Mouse (Mus musculus) lung, postnatal 0 days (tissue): ENCODE data around the gene Gm16440. TPM values are rescaled to one million over a fixed set of nuclear protein-coding genes. Genes with fewer than 3 reads are reported as not detected.
"Not testable (repeated sequence)": the region's sequence is repeated elsewhere in the genome, so short reads cannot be mapped to it uniquely, and the experiment has no call there.

Experiments used
- ATAC-seq: fragments of 200-750 bp; cut with Nextera tagmentation; 2 replicates; pipeline ENCODE4 v1.8.0; 2017; ENCODE audit warnings: moderate library complexity
- DNase-seq: peaks from one replicate; pipeline ENCODE4 v3.0.0-alpha.2; 2016; ENCODE audit warnings: low spot score
- H3K27ac ChIP-seq: fragments of 300-500 bp; sonication (generic); 2 replicates; pipeline ENCODE4 v1.5.1; 2014; ENCODE audit warnings: antibody characterized with exemption, mild to moderate bottlenecking, low read length, mixed read lengths
- H3K27me3 ChIP-seq: fragments of 300-500 bp; sonication (generic); replicated peaks from 2 replicates; pipeline ENCODE4 v1.6.1; 2014; ENCODE audit warnings: low read length, mixed read lengths; ENCODE audit not compliant: insufficient read depth
- H3K36me3 ChIP-seq: fragments of 300-500 bp; sonication (generic); 2 replicates; pipeline ENCODE4 v1.6.1; 2014; ENCODE audit warnings: low read length, mixed read lengths; ENCODE audit not compliant: insufficient read depth
- H3K4me1 ChIP-seq: fragments of 300-500 bp; sonication (generic); 2 replicates; pipeline ENCODE4 v1.6.1; 2014; ENCODE audit warnings: antibody characterized with exemption, low read depth, low read length, mixed read lengths; ENCODE audit not compliant: insufficient read depth
- H3K4me2 ChIP-seq: fragments of 300-500 bp; sonication (generic); replicated peaks from 2 replicates; pipeline ENCODE4 v1.6.1; 2014; ENCODE audit warnings: low read depth, mild to moderate bottlenecking, low read length, moderate library complexity, mixed read lengths
- H3K4me3 ChIP-seq: fragments of 300-500 bp; sonication (generic); 2 replicates; pipeline ENCODE4 v1.5.1; 2014; ENCODE audit warnings: low read depth, low read length
- H3K9ac ChIP-seq: fragments of 300-500 bp; sonication (generic); replicated peaks from 2 replicates; pipeline ENCODE4 v1.6.1; 2014; ENCODE audit warnings: low read depth, mild to moderate bottlenecking
- H3K9me3 ChIP-seq: fragments of 300-500 bp; sonication (generic); 2 replicates; pipeline ENCODE4 v1.6.1; 2016; ENCODE audit warnings: low read length, mixed read lengths
- WGBS: fragments of 180-500 bp; shearing (Covaris S2); extraction: QIAGEN DNeasy Blood & Tissue Kit; methylation state at CpG from one replicate; pipeline ENCODE4 v1.1.7; 2014; 5-methylcytosine and 5-hydroxymethylcytosine counted together
- polyA plus RNA-seq: library from polyadenylated mRNA; unstranded; fragments of >200 nt; fragmentation: Nextera tagmentation; extraction: Ambion mirVana; gene quantifications from 2 replicates; pipeline ENCODE4 v1.2.1, GENCODE M21; 2015

Gene Gm16440
- not detected in 2 replicates for polyA plus RNA-seq

DNA sequence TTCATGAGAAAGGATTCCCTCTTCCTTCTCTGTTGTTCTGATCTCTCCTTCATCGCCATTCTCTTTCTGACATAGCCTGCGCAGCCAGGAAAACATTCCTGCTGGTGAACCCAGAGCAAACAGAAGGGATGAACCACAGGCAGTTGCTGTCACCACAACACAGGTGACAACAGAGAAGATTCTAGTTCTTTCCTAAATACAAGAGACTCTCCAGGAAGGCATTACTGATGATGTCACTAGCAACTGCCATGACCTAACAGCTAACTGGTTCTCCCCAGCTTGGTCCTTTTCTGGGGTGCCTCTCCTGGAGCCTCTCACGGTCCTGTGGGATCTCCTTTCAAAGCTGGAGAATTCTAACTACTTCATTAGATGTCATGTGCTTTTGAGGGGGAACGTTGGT lies at the start of gene Gm16440:
Gene Gm16440 (minus strand): TSS at position 101 of the 400 bp plus-strand sequence.
- not testable (repeated sequence) for ATAC-seq, H3K9ac ChIP-seq, H3K4me3 ChIP-seq, H3K4me1 ChIP-seq, H3K36me3 ChIP-seq, H3K27me3 ChIP-seq, DNase-seq, H3K27ac ChIP-seq, H3K4me2 ChIP-seq, H3K9me3 ChIP-seq
- WGBS: 75% methylated on average over 2 of the region's 4 CpGs

DNA sequence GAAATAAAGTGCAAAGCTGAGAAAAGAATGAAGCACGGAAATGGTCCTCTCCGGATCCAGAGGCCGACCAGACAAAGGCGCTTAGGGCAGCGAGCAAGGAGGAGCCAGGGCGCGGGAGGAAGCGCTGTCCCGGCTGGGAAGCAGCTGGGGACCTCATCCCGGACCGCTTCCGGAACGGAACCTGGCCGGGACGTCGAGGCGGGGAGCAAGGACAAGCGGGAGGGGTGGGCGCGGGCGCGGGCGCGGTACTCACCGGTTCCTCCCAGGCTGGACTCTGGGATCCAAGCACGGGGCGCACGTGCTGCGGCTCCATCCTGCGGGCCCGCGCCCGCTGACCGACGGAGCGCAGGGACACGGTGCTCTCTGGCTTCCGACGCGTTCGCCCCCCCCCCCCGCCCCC lies 36.6 kb upstream of the Gm16440 start:
- H3K27me3 ChIP-seq, H3K4me3 ChIP-seq, H3K27ac ChIP-seq, DNase-seq, H3K9ac ChIP-seq, H3K4me2 ChIP-seq, ATAC-seq, H3K36me3 ChIP-seq, H3K9me3 ChIP-seq, H3K4me1 ChIP-seq: not testable (repeated sequence)
- 6% methylated on average over 5 of the region's 42 CpGs for WGBS

DNA sequence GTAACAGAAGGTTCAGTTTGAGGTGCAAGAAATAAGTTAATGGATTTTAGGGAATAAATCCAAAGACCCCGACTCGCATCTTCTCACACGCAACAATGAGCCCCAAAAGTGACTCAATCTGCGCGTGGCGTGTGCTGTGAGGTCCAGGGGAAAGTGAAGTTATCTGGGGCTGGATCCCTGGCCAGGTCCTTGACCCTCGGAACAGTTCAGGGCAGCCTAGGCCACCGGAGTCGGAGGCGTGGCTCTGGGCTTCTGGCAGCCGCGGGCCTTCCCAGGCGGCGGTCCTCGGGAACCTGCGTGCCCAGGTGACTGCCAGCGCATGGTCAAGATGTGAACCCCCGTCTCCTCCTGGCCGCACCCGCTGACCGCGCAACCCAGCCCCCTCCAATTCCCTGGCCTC lies 36.2 kb upstream of the Gm16440 start:
- ATAC-seq, H3K36me3 ChIP-seq, H3K4me1 ChIP-seq, H3K4me3 ChIP-seq, H3K9ac ChIP-seq, H3K27ac ChIP-seq, H3K4me2 ChIP-seq, H3K9me3 ChIP-seq, DNase-seq, H3K27me3 ChIP-seq: not testable (repeated sequence)
- 22% methylated on average over 22 of the region's 22 CpGs for WGBS

DNA sequence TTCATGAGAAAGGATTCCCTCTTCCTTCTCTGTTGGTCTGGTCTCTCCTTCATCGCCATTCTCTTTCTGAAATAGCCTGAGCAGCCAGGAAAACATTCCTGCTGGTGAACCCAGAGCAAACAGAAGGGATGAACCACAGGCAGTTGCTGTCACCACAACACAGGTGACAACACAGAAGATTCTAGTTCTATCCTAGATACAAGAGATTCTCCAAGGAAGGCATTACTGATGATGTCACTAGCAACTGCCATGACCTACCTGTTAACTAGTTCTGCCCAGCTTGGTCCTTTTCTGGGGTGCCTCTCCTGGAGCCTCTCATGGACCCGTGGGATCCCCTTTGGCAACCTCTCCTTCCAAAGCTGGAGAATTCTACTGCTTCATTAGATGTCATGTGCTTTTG lies 22.3 kb upstream of the Gm16440 start, which contains the start of gene Gm3591:
Gene Gm3591 (minus strand): TSS at position 101 of the 400 bp plus-strand sequence.
- not testable (repeated sequence) for H3K27ac ChIP-seq, H3K4me3 ChIP-seq, H3K9ac ChIP-seq, H3K4me1 ChIP-seq, H3K36me3 ChIP-seq, DNase-seq, H3K27me3 ChIP-seq, ATAC-seq, H3K4me2 ChIP-seq, H3K9me3 ChIP-seq
- no CpG with 5 or more reads among the region's 2 CpGs for WGBS

DNA sequence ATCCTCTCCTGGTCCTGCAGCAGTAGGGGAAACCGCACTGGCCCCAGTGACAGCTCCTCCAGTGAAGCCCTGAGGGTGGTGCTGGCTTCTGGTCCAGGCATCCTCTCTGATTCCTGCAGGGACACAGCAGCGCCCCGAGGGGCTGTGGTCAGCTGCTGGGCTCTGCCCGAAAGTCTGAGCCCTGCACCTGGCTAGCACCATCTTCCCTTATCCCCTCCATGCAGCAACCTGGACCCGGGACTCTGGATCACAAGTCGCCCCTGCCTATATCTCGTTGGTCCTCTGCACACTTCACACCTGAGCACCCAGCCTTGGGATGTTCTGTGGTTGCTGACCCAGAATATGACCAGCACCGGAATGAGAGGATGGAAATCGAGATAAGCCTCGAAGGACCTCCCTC lies 46.5 kb downstream of the Gm16440 start, which contains the start of gene Gm3618:
Gene Gm3618 (minus strand): TSS at position 101 of the 400 bp plus-strand sequence.
- H3K27ac ChIP-seq, DNase-seq, H3K4me1 ChIP-seq, H3K4me2 ChIP-seq, H3K27me3 ChIP-seq, H3K4me3 ChIP-seq, H3K9ac ChIP-seq, H3K9me3 ChIP-seq, H3K36me3 ChIP-seq, ATAC-seq: not testable (repeated sequence)
- WGBS: no CpG with 5 or more reads among the region's 10 CpGs

Other genes starting within 250 kb of the Gm16440 start
- not detected in 2 replicates for gene Gm21560, start 171.0 kb downstream of the Gm16440 start, polyA plus RNA-seq
- 0.19 and 0.39 TPM in 2 replicates for gene Gm3411, start 103.1 kb downstream of the Gm16440 start, polyA plus RNA-seq
- not detected in 2 replicates for gene Gm21103, start 85.5 kb downstream of the Gm16440 start, polyA plus RNA-seq
- gene Gm3618, start 46.6 kb downstream of the Gm16440 start, polyA plus RNA-seq: not detected in 2 replicates
- gene Gm3591, start 22.2 kb upstream of the Gm16440 start, polyA plus RNA-seq: 0.20 TPM in 1 of 2 replicates, not detected in the other
- not detected in 2 replicates for gene Gm3594, start 54.3 kb upstream of the Gm16440 start, polyA plus RNA-seq
- gene Gm8356, start 147.0 kb upstream of the Gm16440 start, polyA plus RNA-seq: not detected in 2 replicates
- gene Gm3629, start 200.3 kb upstream of the Gm16440 start, polyA plus RNA-seq: 0.17 TPM in 1 of 2 replicates, not detected in the other
- not detected in 2 replicates for gene Gm3460, start 232.1 kb upstream of the Gm16440 start, polyA plus RNA-seq